Mouse (Mus musculus): ENCODE data around the gene Dhx36. TPM values are rescaled to one million over a fixed set of nuclear protein-coding genes. Genes with fewer than 3 reads are reported as not detected.

Dhx36 gene
- 10 to 100 TPM; 56.2 to 59.8 TPM for total RNA-seq (2021)
- long read RNA-seq, experiment 1, full-length matches to known transcripts, result 54 of 66 reads
- long read RNA-seq, experiment 1, partial matches to known transcripts, result 6 of 66 reads
- long read RNA-seq, experiment 1, other reads (novel, unspliced or antisense), result 6 of 66 reads
- long read RNA-seq, experiment 2, full-length matches to known transcripts, result 47 of 56 reads
- long read RNA-seq, experiment 2, partial matches to known transcripts, result 4 of 56 reads
- long read RNA-seq, experiment 2, other reads (novel, unspliced or antisense), result 5 of 56 reads

GRCm38 (mm10) chr3:62506488-62507205 is at the start of gene Dhx36:
Gene Dhx36, minus strand, starts transcription at chr3:62507004.
- peak; percentile 96 to 98 for DNase-seq (ENCODE audit: low spot score in 2 of 2)

DNA sequence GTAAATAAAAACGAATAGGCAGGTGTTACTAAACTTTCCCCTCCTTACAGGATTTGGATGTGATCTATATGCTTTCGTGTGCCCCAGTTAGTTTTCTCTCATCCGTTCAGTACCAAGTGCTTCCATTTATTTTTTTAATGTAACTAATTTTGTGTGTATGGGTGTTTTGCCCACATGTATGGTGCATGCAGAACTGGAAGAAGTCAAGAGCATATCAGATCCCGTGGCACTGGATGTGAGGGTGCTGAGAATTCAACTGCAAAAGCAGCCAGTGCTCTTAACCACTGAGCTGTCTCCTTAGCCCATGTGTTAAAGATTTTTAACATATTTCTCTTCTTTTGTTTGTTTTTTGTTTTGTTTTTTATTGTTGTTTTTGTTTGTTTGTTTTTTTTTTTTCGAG is 20.8 kb upstream of the Dhx36 start:
- no peak for DNase-seq (ENCODE audit: low spot score in 2 of 2)

- peak in 1 of 2 experiments; percentile 49 for DNase-seq (ENCODE audit: low spot score in 2 of 2)
Measured at GRCm38 (mm10) chr3:62527160-62527559, 20.4 kb upstream of the Dhx36 start.

GRCm38 (mm10) chr3:62507206-62507647 is 423 bp upstream of the Dhx36 start:
- no peak for DNase-seq (ENCODE audit: low spot score in 2 of 2)

GRCm38 (mm10) chr3:62505166-62505900 is 1.5 kb downstream of the Dhx36 start:
- DNase-seq (ENCODE audit: low spot score in 2 of 2), result no peak

- no peak for DNase-seq (ENCODE audit: low spot score in 2 of 2)
Measured at GRCm38 (mm10) chr3:62499327-62499726, 7.5 kb downstream of the Dhx36 start.

DNA sequence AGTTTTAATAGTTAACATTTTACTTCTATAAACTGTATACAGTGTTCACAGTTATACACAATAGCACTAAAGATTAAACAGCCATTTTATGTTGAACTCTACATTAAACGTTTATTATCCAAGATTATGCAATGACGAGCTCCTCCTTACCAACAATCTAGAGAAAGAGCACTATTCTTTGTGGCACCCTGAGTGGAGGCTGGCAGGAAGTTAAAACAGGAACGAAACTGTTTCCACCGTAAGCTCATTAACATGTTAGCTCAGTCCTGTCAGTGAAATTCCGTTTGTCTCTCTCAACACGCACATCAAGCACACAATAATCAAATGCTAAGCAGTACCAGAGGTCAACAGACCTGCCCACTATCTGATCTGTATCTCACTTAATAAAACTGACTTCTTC is 14.2 kb downstream of the Dhx36 start:
- no peak for DNase-seq (ENCODE audit: low spot score in 2 of 2)

GRCm38 (mm10) chr3:62484340-62484739 is 22.5 kb downstream of the Dhx36 start:
- DNase-seq (ENCODE audit: low spot score in 2 of 2), result no peak

DNA sequence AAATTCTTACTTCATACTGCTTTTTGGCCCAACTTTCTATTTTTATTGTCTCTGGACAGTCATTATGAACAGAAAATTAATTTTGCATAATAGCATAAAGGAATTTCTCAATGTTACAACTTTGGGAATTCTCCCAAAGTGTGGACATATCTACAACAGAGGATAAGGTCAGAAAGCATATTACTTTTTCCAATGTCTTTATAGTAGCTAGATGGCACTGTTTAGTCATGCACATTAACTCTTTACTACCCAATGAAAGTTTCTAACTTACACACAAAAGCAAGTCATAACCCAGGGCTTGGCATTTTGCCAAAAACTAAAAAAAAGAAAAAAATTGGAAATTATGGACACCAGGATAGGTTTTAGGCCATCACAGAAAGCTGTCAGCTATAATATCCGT is 36.6 kb downstream of the Dhx36 start:
- DNase-seq (ENCODE audit: low spot score in 2 of 2), result no peak

GRCm38 (mm10) chr3:62464276-62464675 is 42.5 kb downstream of the Dhx36 start:
- DNase-seq (ENCODE audit: low spot score in 2 of 2), result no peak

DNA sequence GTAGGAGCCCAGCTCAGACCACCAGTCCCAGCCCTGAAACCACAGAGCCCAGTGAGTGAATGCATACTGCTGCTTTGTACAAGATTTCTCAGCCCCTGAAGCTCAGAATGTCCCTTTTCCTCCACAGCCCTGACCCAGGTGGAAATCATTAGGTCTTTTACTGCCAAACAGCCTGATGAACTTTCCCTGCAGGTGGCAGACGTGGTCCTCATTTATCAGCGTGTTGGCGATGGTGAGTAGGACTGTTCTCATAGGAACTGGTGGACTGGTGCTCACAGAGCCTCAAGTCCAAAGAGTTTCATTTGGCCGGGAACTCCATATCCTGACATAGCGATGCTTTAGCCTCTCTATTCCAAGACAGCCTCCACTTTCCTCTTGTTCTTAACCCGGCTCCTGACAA is 47.3 kb downstream of the Dhx36 start:
- DNase-seq (ENCODE audit: low spot score in 2 of 2), result no peak

- DNase-seq (ENCODE audit: low spot score in 2 of 2), result peak; percentile 63 to 72
Measured at GRCm38 (mm10) chr3:62458284-62459013, 48.4 kb downstream of the Dhx36 start.

GRCm38 (mm10) chr3:62455854-62456253 is 51.0 kb downstream of the Dhx36 start:
- peak; percentile 33 to 73 for DNase-seq (ENCODE audit: low spot score in 2 of 2)

- peak in 1 of 2 experiments; percentile 45 for DNase-seq (ENCODE audit: low spot score in 2 of 2)
Measured at GRCm38 (mm10) chr3:62454096-62454495, 52.7 kb downstream of the Dhx36 start.

DNA sequence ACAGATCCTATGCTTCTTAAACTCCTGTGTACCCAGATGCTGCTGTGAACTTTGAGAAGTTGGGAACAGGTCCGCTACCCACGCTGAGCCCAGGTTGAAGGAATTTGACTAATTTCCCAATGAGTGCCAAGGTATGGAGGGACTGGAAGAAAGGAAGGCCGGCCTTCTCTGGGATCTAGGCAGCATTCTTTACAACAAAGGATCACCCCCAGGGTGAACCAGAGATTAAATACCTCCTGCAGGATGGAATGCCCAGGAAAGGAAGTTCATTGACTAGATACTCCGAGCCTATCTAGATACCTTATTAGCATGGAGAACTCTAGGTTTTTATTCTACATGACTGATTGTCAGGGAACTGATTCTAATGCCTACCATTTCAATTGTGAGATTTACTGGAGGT is 53.8 kb downstream of the Dhx36 start:
- no peak for DNase-seq (ENCODE audit: low spot score in 2 of 2)

DNA sequence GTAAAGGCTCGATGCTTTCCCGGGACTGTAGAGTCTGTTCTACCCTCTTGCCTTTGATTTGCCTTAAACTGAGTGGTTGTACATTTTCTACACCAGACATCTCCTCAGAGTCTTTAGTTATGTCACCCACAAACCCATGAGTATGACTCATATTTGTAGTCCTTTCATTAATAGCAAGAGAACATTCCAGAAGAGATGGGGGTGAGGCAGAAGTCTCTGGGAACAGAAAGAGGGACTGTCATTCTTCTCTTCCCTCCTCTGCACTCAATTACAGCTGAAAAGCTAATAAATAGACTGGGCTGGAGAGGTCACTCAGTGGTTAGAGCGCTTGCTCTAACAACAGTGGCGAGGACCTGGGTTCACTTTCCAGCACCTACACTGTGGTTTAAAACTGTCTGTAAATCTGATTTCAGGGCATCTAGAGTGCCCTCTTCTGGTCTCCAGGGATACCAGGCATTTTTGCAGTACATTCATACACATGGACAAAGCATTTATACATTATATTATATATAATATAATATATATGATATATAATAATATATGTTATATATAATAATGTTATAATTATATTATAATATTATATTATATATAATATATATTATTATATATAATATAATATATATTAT is 56.8 kb downstream of the Dhx36 start:
- DNase-seq (ENCODE audit: low spot score in 2 of 2), result no peak

DNA sequence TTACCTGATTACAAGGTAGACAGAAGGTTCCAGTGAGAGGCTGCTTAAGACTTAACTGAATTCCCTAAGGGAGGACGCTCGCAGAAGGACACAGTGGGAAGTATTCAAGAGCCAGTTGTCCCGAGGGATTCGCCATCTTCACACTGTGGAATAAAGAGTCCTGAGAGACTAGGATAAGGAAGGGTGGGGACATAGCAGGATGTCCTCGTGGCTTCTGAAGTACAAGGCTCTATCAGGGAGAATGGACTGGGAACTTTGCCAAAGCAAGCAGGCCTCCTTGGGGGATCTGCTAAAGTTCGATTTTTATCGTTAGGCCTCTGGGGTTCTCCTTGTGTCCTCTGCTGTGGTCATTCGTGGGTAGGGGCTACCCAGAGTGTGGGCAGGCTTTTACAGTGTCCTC is 59.7 kb downstream of the Dhx36 start:
- no peak for DNase-seq (ENCODE audit: low spot score in 2 of 2)

DNA sequence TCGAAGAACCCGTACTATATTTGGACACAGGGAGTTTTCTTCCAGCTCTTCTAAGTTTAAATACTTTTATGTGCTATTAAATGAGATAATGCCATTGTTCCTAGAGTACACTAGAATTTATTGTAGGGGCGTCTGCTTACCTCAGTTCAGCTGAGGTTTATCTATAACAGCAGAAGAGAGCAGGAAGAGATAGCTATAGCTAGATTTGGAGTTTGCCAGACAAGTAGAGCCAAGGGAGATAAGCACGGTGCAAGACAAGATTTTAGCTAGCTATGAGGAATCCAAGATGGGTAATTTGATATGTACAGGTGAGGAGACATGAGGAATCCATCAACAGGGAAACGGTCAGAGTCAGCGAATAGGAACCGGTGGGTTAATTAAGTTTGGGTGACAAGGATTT is 60.5 kb downstream of the Dhx36 start:
- DNase-seq (ENCODE audit: low spot score in 2 of 2), result no peak

GRCm38 (mm10) chr3:62443582-62444194 is 63.1 kb downstream of the Dhx36 start:
- no peak for DNase-seq (ENCODE audit: low spot score in 2 of 2)

DNA sequence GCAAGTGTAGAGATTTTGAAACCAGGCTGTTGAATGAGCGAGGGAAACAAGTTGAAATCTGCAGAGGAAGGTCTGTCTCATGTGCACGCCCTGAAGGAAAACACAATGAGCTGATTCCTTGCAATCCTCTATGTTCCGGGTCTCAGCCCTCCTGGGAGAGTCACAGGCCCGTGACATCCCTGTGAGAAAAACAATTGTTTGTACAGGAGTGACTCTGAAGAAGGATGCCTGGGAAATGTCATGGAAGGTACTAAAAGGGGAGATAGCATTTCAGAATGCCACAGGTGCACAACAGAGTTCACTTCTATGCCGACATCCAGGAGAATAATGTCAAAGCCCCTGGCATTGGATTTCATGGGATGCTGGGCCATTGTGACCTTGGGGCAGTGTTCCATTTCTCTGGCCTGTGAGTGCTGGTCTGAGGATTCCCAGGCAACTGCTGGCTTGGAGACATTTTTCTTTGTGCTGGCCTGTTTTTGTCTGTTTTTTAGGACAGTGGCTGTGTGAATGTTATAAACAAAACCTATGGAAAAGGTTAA is 66.3 kb downstream of the Dhx36 start:
- DNase-seq (ENCODE audit: low spot score in 2 of 2), result no peak

All from layer of hippocampus, postnatal 14 days (tissue).